Mouse (Mus musculus): ENCODE measurements around the gene Asic5. TPM values are rescaled to one million over a fixed set of nuclear protein-coding genes. Genes with fewer than 3 reads are reported as not detected.

Gene Asic5
- polyA plus RNA-seq, 1 experiment from 2014 or later: not detected

DNA sequence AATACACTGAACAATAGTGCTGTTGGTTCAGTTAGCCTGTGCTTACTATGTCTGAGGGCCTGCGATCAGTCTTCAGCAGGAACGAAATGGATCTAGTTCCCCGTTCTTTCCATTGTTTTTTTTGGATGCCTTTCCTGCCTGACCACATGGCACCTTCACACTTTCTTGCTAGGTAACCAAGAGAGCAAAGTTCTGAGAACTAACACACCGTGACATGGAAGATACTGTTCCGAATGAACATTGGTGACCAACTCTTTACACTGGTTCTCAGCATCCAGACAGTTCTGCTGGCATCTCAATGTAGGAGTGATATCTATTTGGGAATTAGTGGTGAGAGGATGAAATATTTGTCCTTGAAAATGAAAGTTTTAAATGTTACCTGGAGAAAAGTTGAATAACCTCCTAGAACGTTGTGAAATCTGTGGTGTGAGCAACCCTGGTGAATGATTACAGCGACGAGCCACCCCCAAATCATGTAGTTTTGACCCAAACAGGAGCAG lies 40.4 kb downstream of the Asic5 start:
- Histone ChIP-seq H3K36me3 (no peaks in the 10 kb centered on the region), H3K9ac (replicated peaks) (no peak overlapping the region), H3K4me3 (no peak overlapping the region), H3K27me3 (no peaks in the 10 kb centered on the region), H3K4me2 (replicated peaks) (no peak overlapping the region), H3K9me3 (no peaks in the 10 kb centered on the region), H3K4me1 (no peaks in the 10 kb centered on the region), H3K27ac (replicated peaks) (no peak overlapping the region)
- no peak for ATAC-seq (ENCODE audit: low FRiP score, low read depth)
- WGBS: 95% methylated on average over 8 of the region's 8 CpGs

DNA sequence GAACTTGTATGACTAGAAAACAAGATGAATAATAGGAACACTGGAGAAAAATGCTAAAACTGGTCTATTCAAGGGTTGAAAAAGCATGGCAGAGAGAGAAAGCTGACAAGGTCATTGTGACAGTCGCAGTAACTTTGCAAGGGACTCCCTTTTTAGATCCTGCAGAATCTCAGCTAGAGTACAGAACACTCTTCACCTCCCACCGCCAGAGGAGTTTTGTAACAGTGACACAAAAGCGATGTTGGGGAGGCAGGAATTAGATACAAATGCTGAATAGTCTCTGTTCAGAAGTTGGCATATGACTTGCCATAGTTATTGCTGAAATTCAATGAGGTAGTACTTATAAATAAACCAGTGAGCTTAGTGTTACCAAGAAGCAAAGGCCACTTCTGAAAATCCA lies 41.0 kb downstream of the Asic5 start:
- no peaks in the 10 kb centered on the region for H3K27me3 ChIP-seq
- H3K27ac ChIP-seq (replicated peaks): no peak overlapping the region
- no peaks in the 10 kb centered on the region for H3K4me1 ChIP-seq
- H3K9ac ChIP-seq (replicated peaks): no peak overlapping the region
- WGBS: 84% methylated on average over 3 of the region's 3 CpGs
- no peaks in the 10 kb centered on the region for H3K9me3 ChIP-seq
- no peak overlapping the region for H3K4me3 ChIP-seq
- no peak overlapping the region for H3K4me2 ChIP-seq (replicated peaks)
- no peaks in the 10 kb centered on the region for H3K36me3 ChIP-seq
- ATAC-seq (ENCODE audit: low FRiP score, low read depth): no peak

DNA sequence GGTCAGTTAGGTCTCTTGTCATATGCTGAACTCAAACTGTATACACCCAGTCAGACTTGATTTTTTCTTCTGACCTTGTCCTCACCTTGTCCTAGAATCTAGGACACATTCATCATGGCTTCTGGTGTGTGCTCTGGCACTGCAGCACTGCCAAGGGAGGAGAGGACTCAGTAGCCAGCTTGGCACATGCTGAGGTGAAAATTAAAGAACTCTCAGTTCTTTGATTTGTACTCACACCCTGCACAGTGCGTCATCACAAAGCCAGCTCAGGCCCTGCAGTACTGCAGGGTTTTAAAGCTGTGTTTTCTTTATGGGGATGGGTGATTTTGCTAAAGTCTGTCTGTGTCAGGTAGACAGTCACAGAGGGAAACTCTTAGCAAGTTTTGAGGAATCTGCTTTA lies 45.2 kb downstream of the Asic5 start:
- H3K27ac ChIP-seq (replicated peaks): no peak overlapping the region
- no peak for ATAC-seq (ENCODE audit: low FRiP score, low read depth)
- no peaks in the 10 kb centered on the region for H3K4me1 ChIP-seq
- no peak overlapping the region for H3K4me2 ChIP-seq (replicated peaks)
- no peak overlapping the region for H3K9ac ChIP-seq (replicated peaks)
- H3K36me3 ChIP-seq: no peaks in the 10 kb centered on the region
- H3K9me3 ChIP-seq: no peaks in the 10 kb centered on the region
- H3K27me3 ChIP-seq: no peaks in the 10 kb centered on the region
- WGBS: 81% methylated on average over 1 of the region's 1 CpGs
- H3K4me3 ChIP-seq: no peak overlapping the region

- Histone ChIP-seq H3K4me1 (no peaks in the 10 kb centered on the region), H3K36me3 (no peaks in the 10 kb centered on the region), H3K9ac (replicated peaks) (no peak overlapping the region), H3K27ac (replicated peaks) (no peak overlapping the region), H3K27me3 (no peaks in the 10 kb centered on the region), H3K4me3 (no peak overlapping the region), H3K4me2 (replicated peaks) (no peak overlapping the region), H3K9me3 (no peaks in the 10 kb centered on the region)
- peak; percentile 83 for ATAC-seq (ENCODE audit: low FRiP score, low read depth)
- WGBS: 2% methylated on average over 3 of the region's 3 CpGs
Observed at GRCm38 (mm10) chr3:82029229-82029628, 47.1 kb downstream of the Asic5 start.

DNA sequence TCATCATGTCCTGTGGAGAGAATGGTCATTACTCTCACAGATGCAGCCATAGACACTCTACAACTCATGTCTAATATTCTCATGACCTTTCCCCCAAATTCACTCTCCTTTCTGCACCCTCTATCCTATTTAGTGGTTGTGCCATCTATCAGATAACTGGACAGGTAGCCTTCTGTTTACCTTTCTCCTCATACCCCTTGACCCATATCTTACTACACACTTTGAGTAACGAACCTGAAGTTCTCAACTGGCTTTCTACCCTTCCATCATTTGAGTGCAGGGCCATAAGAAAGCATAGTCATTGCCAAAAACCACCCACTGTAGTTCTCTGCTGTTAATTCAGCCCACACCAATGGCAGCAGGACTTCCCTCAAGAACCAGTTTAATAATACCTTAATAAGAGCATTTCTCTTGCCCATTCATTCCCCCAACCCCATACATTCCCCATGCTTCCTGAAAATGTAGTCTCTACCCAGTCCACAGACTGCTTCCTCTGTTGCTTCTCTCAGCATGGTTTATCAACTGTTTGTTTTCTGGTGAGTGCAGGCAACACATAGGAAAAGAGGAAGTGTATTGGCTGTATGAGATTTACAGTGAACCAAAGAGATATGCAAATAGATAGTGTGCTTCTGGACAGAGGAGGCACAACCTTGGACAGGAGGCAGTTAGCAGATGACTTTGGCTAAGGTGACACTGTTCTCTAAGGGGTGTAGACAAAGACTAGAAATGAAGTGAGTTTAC lies 48.1 kb downstream of the Asic5 start:
- Histone ChIP-seq H3K9me3 (no peaks in the 10 kb centered on the region), H3K4me3 (no peak overlapping the region), H3K4me1 (no peaks in the 10 kb centered on the region), H3K27ac (replicated peaks) (no peak overlapping the region), H3K4me2 (replicated peaks) (no peak overlapping the region), H3K27me3 (no peaks in the 10 kb centered on the region), H3K36me3 (no peaks in the 10 kb centered on the region), H3K9ac (replicated peaks) (no peak overlapping the region)
- 73% methylated on average over 1 of the region's 1 CpGs for WGBS
- ATAC-seq (ENCODE audit: low FRiP score, low read depth): no peak

DNA sequence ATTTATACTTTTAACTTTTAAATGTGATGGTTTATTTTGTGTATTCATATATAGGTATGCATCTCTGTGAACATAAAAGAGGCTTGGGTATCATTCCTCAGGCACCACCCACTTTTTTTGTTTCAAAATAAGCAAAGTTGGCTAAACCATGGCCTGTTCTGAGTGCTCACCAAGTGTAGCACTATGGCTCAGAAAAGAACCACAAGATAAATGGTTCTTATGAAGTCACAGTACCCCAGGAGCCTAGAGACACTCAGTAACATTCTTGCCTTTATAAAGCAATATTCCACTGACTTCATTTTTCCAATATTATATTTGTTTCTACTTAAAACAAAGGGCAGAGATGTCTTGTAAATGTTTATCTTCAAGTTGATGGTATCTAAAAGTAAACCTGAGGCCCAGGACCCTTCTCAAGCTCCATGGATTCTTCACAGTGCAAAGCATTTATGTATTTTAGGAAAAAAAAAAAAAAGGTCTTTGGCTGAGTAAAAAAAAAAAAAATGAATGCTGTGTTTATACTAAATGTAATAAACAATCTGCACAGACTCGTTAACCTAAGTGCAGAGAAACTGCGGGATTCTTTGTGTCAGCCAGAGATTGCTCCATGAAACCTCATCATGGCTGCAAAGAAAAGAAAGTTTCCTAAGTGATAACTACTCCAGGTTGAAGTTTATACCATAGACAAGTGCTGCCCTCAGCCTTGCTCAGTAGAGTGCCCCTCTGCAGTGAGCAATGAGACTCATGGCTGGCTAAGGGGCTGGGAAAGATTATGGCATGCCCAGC lies 54.4 kb downstream of the Asic5 start:
- no peak overlapping the region for H3K9ac ChIP-seq (replicated peaks)
- no peak for ATAC-seq (ENCODE audit: low FRiP score, low read depth)
- H3K27me3 ChIP-seq: no peaks in the 10 kb centered on the region
- no peak overlapping the region for H3K27ac ChIP-seq (replicated peaks)
- H3K9me3 ChIP-seq: no peaks in the 10 kb centered on the region
- 80% methylated on average over 2 of the region's 2 CpGs for WGBS
- no peaks in the 10 kb centered on the region for H3K36me3 ChIP-seq
- no peak overlapping the region for H3K4me2 ChIP-seq (replicated peaks)
- no peak overlapping the region for H3K4me3 ChIP-seq
- H3K4me1 ChIP-seq: no peaks in the 10 kb centered on the region

- no peak overlapping the region for H3K9ac ChIP-seq (replicated peaks)
- H3K4me1 ChIP-seq: 0 out of 2 replicates have a peak, but pooled peaks cover 3% of the 10 kb centered on the region
- no peak for ATAC-seq (ENCODE audit: low FRiP score, low read depth)
- H3K36me3 ChIP-seq: no peaks in the 10 kb centered on the region
- no peak overlapping the region for H3K4me2 ChIP-seq (replicated peaks)
- H3K27me3 ChIP-seq: no peaks in the 10 kb centered on the region
- 87% methylated on average over 6 of the region's 6 CpGs for WGBS
- H3K4me3 ChIP-seq: no peak overlapping the region
- H3K9me3 ChIP-seq: no peaks in the 10 kb centered on the region
- H3K27ac ChIP-seq (replicated peaks): no peak overlapping the region
Observed at GRCm38 (mm10) chr3:82043676-82044075, 61.6 kb downstream of the Asic5 start.

- Histone ChIP-seq H3K36me3 (no peaks in the 10 kb centered on the region), H3K27me3 (no peaks in the 10 kb centered on the region), H3K9me3 (no peaks in the 10 kb centered on the region), H3K27ac (replicated peaks) (no peak overlapping the region), H3K4me2 (replicated peaks) (no peak overlapping the region), H3K9ac (replicated peaks) (no peak overlapping the region), H3K4me1 (peaks cover 11% of the 10 kb centered on the region), H3K4me3 (no peak overlapping the region)
- WGBS: 91% methylated on average over 5 of the region's 5 CpGs
- ATAC-seq (ENCODE audit: low FRiP score, low read depth): no peak
Observed at GRCm38 (mm10) chr3:82044902-82045301, 62.8 kb downstream of the Asic5 start.

- H3K36me3 ChIP-seq: no peaks in the 10 kb centered on the region
- no peak overlapping the region for H3K4me3 ChIP-seq
- H3K4me2 ChIP-seq (replicated peaks): no peak overlapping the region
- H3K4me1 ChIP-seq: peaks cover 11% of the 10 kb centered on the region
- no peaks in the 10 kb centered on the region for H3K9me3 ChIP-seq
- ATAC-seq (ENCODE audit: low FRiP score, low read depth): no peak
- H3K27me3 ChIP-seq: no peaks in the 10 kb centered on the region
- 95% methylated on average over 8 of the region's 8 CpGs for WGBS
- no peak overlapping the region for H3K27ac ChIP-seq (replicated peaks)
- H3K9ac ChIP-seq (replicated peaks): no peak overlapping the region
Observed at GRCm38 (mm10) chr3:82046087-82046486, 64.0 kb downstream of the Asic5 start.

- H3K4me2 ChIP-seq (replicated peaks): no peak overlapping the region
- ATAC-seq (ENCODE audit: low FRiP score, low read depth): no peak
- no peak overlapping the region for H3K9ac ChIP-seq (replicated peaks)
- H3K4me3 ChIP-seq: no peak overlapping the region
- WGBS: 33% methylated on average over 8 of the region's 8 CpGs
- H3K36me3 ChIP-seq: no peaks in the 10 kb centered on the region
- no peaks in the 10 kb centered on the region for H3K27me3 ChIP-seq
- peaks cover 11% of the 10 kb centered on the region for H3K4me1 ChIP-seq
- H3K9me3 ChIP-seq: no peaks in the 10 kb centered on the region
- H3K27ac ChIP-seq (replicated peaks): no peak overlapping the region
Observed at GRCm38 (mm10) chr3:82047100-82047753, 65.1 kb downstream of the Asic5 start.

DNA sequence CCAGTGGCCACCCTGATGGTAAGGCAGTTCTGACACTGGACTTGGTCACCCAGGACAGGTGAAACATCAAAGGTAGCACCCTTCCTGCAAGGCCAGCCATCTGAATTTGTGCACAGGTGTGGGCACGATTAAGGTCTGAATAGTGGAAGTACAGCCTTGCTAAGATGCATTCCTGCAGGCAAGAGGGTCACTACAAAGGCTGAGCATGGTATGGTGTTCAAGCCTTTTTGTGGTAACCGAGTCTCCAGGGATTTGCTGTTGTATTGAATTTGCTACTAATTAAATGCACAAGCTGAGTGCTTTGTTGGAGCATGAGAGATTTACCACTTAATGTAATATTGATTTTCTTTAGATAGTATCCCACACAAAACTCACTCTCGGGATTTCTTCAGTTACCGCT lies 66.0 kb downstream of the Asic5 start:
- no peaks in the 10 kb centered on the region for H3K9me3 ChIP-seq
- no peak overlapping the region for H3K27ac ChIP-seq (replicated peaks)
- WGBS: 46% methylated on average over 4 of the region's 4 CpGs
- peaks cover 11% of the 10 kb centered on the region for H3K4me1 ChIP-seq
- H3K27me3 ChIP-seq: no peaks in the 10 kb centered on the region
- peak; percentile 75 for ATAC-seq (ENCODE audit: low FRiP score, low read depth)
- H3K9ac ChIP-seq (replicated peaks): no peak overlapping the region
- no peaks in the 10 kb centered on the region for H3K36me3 ChIP-seq
- H3K4me2 ChIP-seq (replicated peaks): no peak overlapping the region
- H3K4me3 ChIP-seq: no peak overlapping the region

DNA sequence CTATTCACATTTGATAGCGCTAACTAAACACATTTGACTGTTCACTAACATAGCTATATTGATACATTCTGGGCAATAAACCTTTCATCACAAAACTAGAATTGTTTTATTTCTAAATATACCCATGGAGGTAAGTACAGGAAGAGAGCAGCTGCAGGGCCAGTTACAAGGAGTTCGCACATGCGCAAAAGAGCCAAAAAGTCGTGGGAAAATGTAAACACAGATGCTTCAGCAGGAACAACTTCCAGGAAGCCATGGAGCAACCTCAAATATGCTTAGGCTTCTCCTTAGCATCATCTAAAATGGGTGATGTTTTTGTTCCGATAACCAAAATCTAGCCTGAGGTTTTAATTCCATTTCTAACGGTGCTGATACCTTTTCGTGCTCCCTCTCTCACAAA lies 66.6 kb downstream of the Asic5 start:
- no peak for ATAC-seq (ENCODE audit: low FRiP score, low read depth)
- H3K9me3 ChIP-seq: no peaks in the 10 kb centered on the region
- H3K4me2 ChIP-seq (replicated peaks): no peak overlapping the region
- H3K4me3 ChIP-seq: no peak overlapping the region
- no peaks in the 10 kb centered on the region for H3K27me3 ChIP-seq
- peaks cover 11% of the 10 kb centered on the region for H3K4me1 ChIP-seq
- no peak overlapping the region for H3K27ac ChIP-seq (replicated peaks)
- H3K9ac ChIP-seq (replicated peaks): no peak overlapping the region
- WGBS: 49% methylated on average over 7 of the region's 7 CpGs
- no peaks in the 10 kb centered on the region for H3K36me3 ChIP-seq

Measured in midbrain, embryonic 12.5 days (tissue).